Mouse (Mus musculus): ENCODE measurements around the gene Impg1. TPM values are rescaled to one million over a fixed set of nuclear protein-coding genes. Genes with fewer than 3 reads are reported as not detected.
"Not testable (repeated sequence)": the region's sequence is repeated elsewhere in the genome, so short reads cannot be mapped to it uniquely, and the experiment has no call there.

Impg1 gene
- polyA plus RNA-seq, 1 experiment = not detected

DNA sequence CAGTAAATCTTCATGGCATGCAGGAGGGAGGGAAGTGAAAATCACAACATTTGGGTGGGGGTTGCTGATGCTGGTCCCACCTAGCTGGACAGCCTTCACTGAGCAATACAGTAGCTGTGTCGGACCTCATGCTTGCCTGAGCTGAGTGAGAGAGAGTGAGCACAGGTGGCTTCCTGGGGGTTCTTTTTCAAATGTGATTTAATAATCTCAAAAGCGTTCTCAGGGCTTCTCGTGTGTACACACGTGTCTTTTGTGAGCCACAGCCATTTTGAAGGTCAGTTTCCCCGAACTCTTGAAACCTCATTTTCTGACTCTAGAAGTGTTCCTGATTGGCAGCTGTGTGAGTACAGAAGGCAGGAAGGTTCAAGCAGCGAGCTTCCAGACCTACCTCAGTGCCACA lies 122.8 kb downstream of the Impg1 start:
- TF ChIP-seq POLR2A (IDR thresholded peaks at IDR 0.05; ENCODE audit: borderline replicate concordance, extremely low read depth, insufficient read depth, insufficient read length, poor library complexity, severe bottlenecking) (no peak), CTCF (IDR thresholded peaks at IDR 0.05; ENCODE audit: borderline replicate concordance, extremely low read depth, insufficient read depth, insufficient read length) (no peak)
- no peak for DNase-seq (ENCODE audit: low read depth)

DNA sequence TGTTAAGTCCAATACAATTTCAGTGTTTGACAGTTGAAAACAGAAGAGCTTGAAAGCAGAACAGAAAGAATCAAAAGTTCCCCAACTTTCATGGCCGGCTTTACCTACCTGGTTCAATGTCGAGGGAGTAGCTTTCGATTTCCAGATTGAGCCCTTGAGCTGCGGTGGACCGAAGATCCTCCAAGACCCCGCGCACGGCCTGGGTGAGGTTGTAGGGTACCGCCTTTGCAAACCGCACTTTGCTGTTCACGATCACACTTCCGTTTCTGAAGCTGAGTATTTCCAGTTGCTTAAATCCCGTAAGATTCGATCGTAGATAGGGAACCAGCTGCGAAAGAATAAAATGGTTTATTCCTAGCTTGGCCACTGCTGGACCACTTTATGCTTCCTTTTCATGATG lies 123.5 kb downstream of the Impg1 start:
- TF ChIP-seq POLR2A (IDR thresholded peaks at IDR 0.05; ENCODE audit: borderline replicate concordance, extremely low read depth, insufficient read depth, insufficient read length, poor library complexity, severe bottlenecking) (no peak), CTCF (IDR thresholded peaks at IDR 0.05; ENCODE audit: borderline replicate concordance, extremely low read depth, insufficient read depth, insufficient read length) (no peak)

DNA sequence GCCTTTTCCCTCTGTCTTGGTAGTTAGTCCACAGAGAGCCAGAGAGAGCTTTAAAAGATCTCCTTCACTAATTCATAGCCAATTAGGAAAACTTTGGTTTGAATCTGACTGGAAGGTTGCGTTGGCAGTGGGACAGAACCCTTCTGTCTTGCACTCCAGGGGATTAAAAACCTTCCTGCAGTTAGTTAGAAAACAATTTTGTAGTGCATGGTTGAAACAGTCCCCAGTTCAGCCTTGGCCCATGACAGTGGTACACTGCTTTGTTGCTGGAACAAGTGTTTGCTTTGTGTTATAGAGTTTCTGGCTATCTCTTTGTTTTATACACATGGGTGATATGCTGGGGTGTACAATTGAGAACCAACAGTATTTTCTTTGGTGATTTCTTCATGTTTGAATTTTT lies 124.4 kb downstream of the Impg1 start:
- TF ChIP-seq CTCF (IDR thresholded peaks at IDR 0.05; ENCODE audit: borderline replicate concordance, extremely low read depth, insufficient read depth, insufficient read length) (no peak), POLR2A (IDR thresholded peaks at IDR 0.05; ENCODE audit: borderline replicate concordance, extremely low read depth, insufficient read depth, insufficient read length, poor library complexity, severe bottlenecking) (no peak)
- peak; percentile 81 for DNase-seq (ENCODE audit: low read depth)

More for the DNA sequence above, 123.5 kb downstream of the Impg1 start:
- no peak for DNase-seq (ENCODE audit: low read depth)

DNA sequence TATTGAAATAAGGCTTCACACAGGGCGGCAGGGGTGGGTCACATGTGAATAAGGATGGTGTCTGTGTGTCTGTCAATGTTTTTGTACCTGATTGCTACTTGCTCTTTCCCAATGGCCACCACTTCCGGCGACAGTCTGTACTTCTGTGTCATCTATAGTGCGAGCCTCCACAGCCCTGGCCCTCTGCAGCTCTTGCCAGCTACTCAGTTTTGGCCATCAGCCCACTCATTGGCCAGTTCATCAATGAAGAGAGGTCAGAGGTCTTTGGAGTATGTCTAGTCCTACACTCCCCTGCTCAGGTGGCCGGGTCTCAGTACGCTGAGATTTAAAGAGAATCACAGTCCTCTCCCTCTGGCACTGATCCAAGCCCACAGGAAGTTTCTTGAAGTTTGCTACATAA lies 127.3 kb downstream of the Impg1 start:
- TF ChIP-seq POLR2A (IDR thresholded peaks at IDR 0.05; ENCODE audit: borderline replicate concordance, extremely low read depth, insufficient read depth, insufficient read length, poor library complexity, severe bottlenecking) (no peak), CTCF (IDR thresholded peaks at IDR 0.05; ENCODE audit: borderline replicate concordance, extremely low read depth, insufficient read depth, insufficient read length) (no peak)
- DNase-seq (ENCODE audit: low read depth) = no peak

DNA sequence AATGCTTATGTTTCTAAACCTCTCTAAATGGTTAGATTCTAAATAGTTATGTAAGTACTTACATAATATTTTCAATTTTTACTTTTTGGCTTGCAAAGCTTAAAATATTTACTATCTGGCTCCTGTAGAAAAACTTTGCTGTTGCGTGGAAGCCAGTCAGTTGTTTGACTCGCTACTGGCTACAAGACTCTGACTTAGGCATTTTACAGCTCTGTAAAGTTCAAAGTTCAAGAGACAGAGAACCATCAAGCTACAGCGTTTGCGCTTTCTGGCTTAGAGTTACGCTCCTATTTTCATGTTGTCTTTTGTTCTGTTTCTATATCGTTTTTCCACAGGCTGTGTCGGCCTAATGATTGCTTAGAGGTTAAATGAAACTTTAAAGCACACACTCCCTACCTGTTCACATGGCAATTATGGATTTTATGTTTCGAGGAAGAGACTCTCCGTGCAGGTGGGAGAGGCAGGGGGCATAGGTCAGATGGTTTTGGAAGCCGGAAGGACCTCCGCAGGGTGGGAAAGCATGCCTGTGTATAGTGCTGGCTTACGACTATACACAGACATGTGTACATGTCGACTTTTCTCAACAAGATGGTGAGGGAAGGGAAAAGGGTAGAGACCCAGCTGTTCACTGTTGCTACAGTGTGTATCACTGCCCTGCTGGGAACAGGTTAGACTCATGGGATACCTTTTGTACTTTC lies 129.5 kb downstream of the Impg1 start:
- no peak for TF ChIP-seq CTCF (IDR thresholded peaks at IDR 0.05; ENCODE audit: borderline replicate concordance, extremely low read depth, insufficient read depth, insufficient read length)
- no peak for TF ChIP-seq POLR2A (IDR thresholded peaks at IDR 0.05; ENCODE audit: borderline replicate concordance, extremely low read depth, insufficient read depth, insufficient read length, poor library complexity, severe bottlenecking)
- no peak for DNase-seq (ENCODE audit: low read depth)

DNA sequence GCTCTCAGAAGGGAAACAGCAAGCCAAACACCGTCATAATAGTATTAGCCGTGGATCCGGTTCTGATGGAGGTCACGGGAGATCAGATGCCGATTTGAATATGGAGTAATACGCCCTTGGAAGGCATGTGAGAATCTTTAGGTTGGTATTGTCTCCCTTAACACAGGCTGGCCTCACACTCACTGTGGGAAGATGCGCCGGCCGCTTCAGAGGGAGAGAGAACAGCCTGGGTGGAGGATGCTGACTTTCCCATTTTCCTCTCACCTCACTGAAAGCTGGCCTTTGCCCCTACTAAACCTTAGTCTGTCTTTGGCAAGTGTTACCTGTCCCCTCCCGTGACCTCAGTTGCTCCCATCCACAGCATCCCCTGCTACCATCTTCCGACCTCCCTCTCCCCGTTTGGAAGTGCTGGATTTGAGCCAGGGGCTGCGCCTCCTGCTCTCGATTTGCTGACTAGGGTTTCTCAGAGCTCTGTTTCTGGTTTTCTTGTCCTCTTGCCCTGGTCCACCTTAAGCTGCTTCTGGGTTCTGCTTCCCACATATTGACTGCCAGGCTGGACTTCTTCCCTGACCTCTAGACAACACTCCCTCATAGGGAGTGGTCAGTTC lies 131.2 kb downstream of the Impg1 start:
- TF ChIP-seq POLR2A (IDR thresholded peaks at IDR 0.05; ENCODE audit: borderline replicate concordance, extremely low read depth, insufficient read depth, insufficient read length, poor library complexity, severe bottlenecking) (no peak), CTCF (IDR thresholded peaks at IDR 0.05; ENCODE audit: borderline replicate concordance, extremely low read depth, insufficient read depth, insufficient read length) (no peak)
- peak; percentile 13 for DNase-seq (ENCODE audit: low read depth)

DNA sequence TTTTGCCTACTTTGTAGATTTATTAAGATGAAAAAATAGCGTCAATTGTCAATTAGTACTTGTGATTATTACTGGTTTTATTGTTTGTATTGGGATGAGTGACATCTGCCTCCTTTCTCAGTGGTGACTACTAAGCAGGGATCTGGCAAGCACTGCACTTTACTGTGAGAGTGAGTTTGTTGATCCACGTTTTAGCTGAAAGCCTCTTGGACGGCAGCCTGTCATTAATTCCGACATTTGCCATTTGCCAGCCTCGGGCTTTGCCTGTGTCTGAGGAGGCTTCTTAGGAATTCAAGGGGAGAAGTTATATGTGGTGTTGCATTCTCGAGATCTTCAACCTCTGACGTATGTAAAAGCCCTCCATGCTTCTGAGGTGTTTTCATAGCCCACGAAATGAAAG lies 131.8 kb downstream of the Impg1 start:
- DNase-seq (ENCODE audit: low read depth) = peak; percentile 60
- TF ChIP-seq CTCF (IDR thresholded peaks at IDR 0.05; ENCODE audit: borderline replicate concordance, extremely low read depth, insufficient read depth, insufficient read length) = no peak
- TF ChIP-seq POLR2A (IDR thresholded peaks at IDR 0.05; ENCODE audit: borderline replicate concordance, extremely low read depth, insufficient read depth, insufficient read length, poor library complexity, severe bottlenecking) = no peak

DNA sequence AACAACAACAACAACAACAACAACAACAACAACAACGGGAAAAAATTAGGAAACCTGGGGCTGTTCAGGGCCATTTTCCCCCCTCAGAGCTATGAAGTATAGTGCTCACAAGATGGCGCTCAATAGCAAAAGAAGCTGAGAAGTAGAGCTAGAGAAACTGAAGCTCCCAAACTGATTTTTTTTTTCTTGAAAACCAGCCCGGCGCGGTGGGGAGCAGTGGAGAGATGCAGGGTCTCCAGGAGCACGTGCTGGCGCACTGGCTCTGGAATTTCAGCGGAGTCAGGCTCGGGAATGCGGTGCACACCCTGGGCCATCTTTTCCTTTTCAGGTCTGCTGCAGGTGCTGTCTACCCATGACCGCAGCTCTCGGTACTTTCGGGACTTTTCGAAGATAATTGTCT lies 133.1 kb downstream of the Impg1 start:
- TF ChIP-seq CTCF (IDR thresholded peaks at IDR 0.05; ENCODE audit: borderline replicate concordance, extremely low read depth, insufficient read depth, insufficient read length) (peak; percentile 59; the same call in 1 of the 2 replicates), POLR2A (IDR thresholded peaks at IDR 0.05; ENCODE audit: borderline replicate concordance, extremely low read depth, insufficient read depth, insufficient read length, poor library complexity, severe bottlenecking) (no peak)
- DNase-seq (ENCODE audit: low read depth) = peak; percentile 87

DNA sequence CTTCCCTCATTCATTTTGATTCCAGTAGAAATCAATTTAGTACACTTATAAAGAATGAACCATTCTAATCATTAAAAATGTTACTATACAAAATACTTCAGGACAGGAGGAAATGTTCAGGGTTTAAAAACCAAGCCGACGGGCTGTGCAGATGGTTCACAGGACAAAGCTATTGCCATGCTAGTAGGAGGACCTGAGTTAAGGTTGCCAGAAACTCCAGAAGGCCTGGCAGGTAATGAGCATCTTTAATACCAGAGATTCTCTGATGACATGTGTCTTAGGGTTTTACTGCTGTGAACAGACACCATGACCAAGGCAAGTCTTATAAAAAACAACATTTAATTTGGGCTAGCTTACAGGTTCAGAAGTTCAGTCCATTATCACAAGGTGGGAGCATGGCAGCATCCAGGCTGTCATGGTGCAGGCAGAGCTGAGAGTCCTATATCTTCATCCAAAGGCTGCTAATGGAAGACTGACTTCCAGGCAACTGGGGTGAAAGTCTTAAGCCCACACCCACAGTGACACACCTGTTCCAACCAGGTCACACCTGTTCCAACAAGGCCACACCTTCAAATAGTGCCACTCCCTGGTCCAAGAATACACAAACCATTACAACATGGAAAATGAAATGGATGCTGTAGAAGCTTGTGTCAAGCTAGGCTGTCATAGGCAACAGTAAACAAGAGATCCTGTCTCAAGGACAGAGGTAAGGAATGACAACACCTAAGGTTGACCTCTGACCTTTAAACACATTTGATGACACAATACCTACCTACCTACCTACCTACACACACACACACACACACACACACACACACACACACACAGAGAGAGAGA lies 144.0 kb downstream of the Impg1 start:
- DNase-seq (ENCODE audit: low read depth) = not testable (repeated sequence)

DNA sequence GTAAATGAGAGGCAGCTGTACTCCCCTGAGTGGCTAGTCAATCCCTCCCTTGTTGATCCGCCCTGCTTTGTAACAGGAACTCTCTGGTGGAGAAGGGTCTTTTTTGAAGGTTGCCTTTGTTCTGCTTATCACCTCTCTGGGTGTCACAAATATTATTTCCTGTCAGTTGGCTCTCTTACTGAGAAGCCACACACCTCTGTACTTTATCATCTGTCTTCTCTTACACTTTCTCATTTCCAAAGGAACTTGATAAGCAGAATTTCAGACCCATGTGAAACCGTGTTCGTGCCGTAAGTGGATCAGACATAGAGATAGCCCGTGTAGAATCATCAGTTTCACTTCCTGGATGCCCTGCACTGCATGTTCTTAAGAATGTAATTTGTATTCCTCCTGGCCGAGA lies 147.3 kb downstream of the Impg1 start:
- no peak for DNase-seq (ENCODE audit: low read depth)
- TF ChIP-seq CTCF (IDR thresholded peaks at IDR 0.05; ENCODE audit: borderline replicate concordance, extremely low read depth, insufficient read depth, insufficient read length) (no peak), POLR2A (IDR thresholded peaks at IDR 0.05; ENCODE audit: borderline replicate concordance, extremely low read depth, insufficient read depth, insufficient read length, poor library complexity, severe bottlenecking) (no peak)

DNA sequence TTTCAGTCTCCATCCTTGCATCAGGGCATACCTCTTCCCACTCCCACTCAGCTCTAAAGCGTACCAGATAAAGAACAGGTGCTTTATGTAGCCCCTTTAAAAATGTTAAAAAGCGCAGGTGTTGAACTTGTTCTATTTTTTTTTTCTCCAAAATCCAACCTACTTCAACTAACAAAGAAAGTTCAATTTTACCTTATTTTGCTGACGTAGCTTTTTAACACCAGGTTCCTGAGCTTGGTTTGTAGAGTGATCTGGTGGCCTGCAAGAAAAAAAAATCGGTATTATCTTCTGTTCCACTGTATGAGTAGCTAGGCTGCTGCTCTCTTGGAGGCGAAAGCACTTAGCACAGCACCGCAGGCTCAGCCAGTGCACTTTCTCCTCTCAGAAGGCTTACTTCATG lies 149.4 kb downstream of the Impg1 start:
- no peak for DNase-seq (ENCODE audit: low read depth)
- TF ChIP-seq POLR2A (IDR thresholded peaks at IDR 0.05; ENCODE audit: borderline replicate concordance, extremely low read depth, insufficient read depth, insufficient read length, poor library complexity, severe bottlenecking) = no peak
- no peak for TF ChIP-seq CTCF (IDR thresholded peaks at IDR 0.05; ENCODE audit: borderline replicate concordance, extremely low read depth, insufficient read depth, insufficient read length)

Data from brain, embryonic 14.5 days (tissue).